Mouse (Mus musculus): ENCODE results near the gene Sppl2b.

- no peak for TF ChIP-seq GATA1 (IDR thresholded peaks at IDR 0.05; ENCODE audit: borderline replicate concordance, low read length)
- no peak for TF ChIP-seq FLI1 (IDR thresholded peaks at IDR 0.05; ENCODE audit: low read length)
Measured at GRCm38 (mm10) chr10:80814800-80815199, 40.3 kb upstream of the Sppl2b start.
